Mouse (Mus musculus): ENCODE results near the gene Eng. TPM values are rescaled to one million over a fixed set of nuclear protein-coding genes. Genes with fewer than 3 reads are reported as not detected.

The Eng gene
- polyA plus RNA-seq, 1 experiment = 11.3 TPM

- peak within 1 kb of the TSS; percentile 97 for H3K27ac ChIP-seq (ENCODE audit: control insufficient read depth, insufficient read depth, low read depth, low read length, poor library complexity)
- peak; percentile 31; the same call in 1 of the 2 replicates for TF ChIP-seq POLR2A (IDR thresholded peaks at IDR 0.05; ENCODE audit: borderline replicate concordance, control insufficient read depth, low read depth, low read length)
- TF ChIP-seq CTCF (IDR thresholded peaks at IDR 0.05; ENCODE audit: control insufficient read depth, insufficient read depth, low read length) = peak; percentile 98
- H3K4me1 ChIP-seq (ENCODE audit: control insufficient read depth, insufficient read depth, low read length) = peaks cover 10% of the 10 kb centered on the region
- under 1% methylated on average over 67 of the region's 79 CpGs for WGBS
- H3K4me3 ChIP-seq (replicated peaks; ENCODE audit: control insufficient read depth, low read depth, low read length) = peak within 1 kb of the TSS; percentile 92
Measured at GRCm38 (mm10) chr2:32712934-32713817, 66.8 kb downstream of the Eng start, which contains the start of gene Cdk9. Gene Cdk9 (minus strand): TSS chr2:32713076.

- H3K4me1 ChIP-seq (ENCODE audit: control insufficient read depth, insufficient read depth, low read length) = peaks cover 16% of the 10 kb centered on the region
- peak overlapping the region; percentile 94 for H3K27ac ChIP-seq (ENCODE audit: control insufficient read depth, insufficient read depth, low read depth, low read length, poor library complexity)
- no peak for TF ChIP-seq POLR2A (IDR thresholded peaks at IDR 0.05; ENCODE audit: borderline replicate concordance, control insufficient read depth, low read depth, low read length)
- no peak for TF ChIP-seq CTCF (IDR thresholded peaks at IDR 0.05; ENCODE audit: control insufficient read depth, insufficient read depth, low read length)
- WGBS = 22% methylated on average over 11 of the region's 11 CpGs
- no peak overlapping the region for H3K4me3 ChIP-seq (replicated peaks; ENCODE audit: control insufficient read depth, low read depth, low read length)
Measured at GRCm38 (mm10) chr2:32714117-32714986, 68.0 kb downstream of the Eng start.

- Histone ChIP-seq H3K4me3 (replicated peaks; ENCODE audit: control insufficient read depth, low read depth, low read length) (no peak overlapping the region), H3K27ac (ENCODE audit: control insufficient read depth, insufficient read depth, low read depth, low read length, poor library complexity) (peak overlapping the region; percentile 94), H3K4me1 (ENCODE audit: control insufficient read depth, insufficient read depth, low read length) (peaks cover 17% of the 10 kb centered on the region)
- no peak for TF ChIP-seq POLR2A (IDR thresholded peaks at IDR 0.05; ENCODE audit: borderline replicate concordance, control insufficient read depth, low read depth, low read length)
- 0 out of 2 replicates have a peak, but pooled peaks have one; percentile 13 for TF ChIP-seq CTCF (IDR thresholded peaks at IDR 0.05; ENCODE audit: control insufficient read depth, insufficient read depth, low read length)
- 2% methylated on average over 4 of the region's 4 CpGs for WGBS
Measured at GRCm38 (mm10) chr2:32714987-32715425, 68.6 kb downstream of the Eng start.

- peak overlapping the region; percentile 81 for H3K27ac ChIP-seq (ENCODE audit: control insufficient read depth, insufficient read depth, low read depth, low read length, poor library complexity)
- H3K4me3 ChIP-seq (replicated peaks; ENCODE audit: control insufficient read depth, low read depth, low read length) = no peak overlapping the region
- peaks cover 22% of the 10 kb centered on the region for H3K4me1 ChIP-seq (ENCODE audit: control insufficient read depth, insufficient read depth, low read length)
- 38% methylated on average over 9 of the region's 9 CpGs for WGBS
- no peak for TF ChIP-seq POLR2A (IDR thresholded peaks at IDR 0.05; ENCODE audit: borderline replicate concordance, control insufficient read depth, low read depth, low read length)
- TF ChIP-seq CTCF (IDR thresholded peaks at IDR 0.05; ENCODE audit: control insufficient read depth, insufficient read depth, low read length) = no peak
Measured at GRCm38 (mm10) chr2:32718761-32719160, 72.4 kb downstream of the Eng start.

- 70% methylated on average over 3 of the region's 3 CpGs for WGBS
- TF ChIP-seq CTCF (IDR thresholded peaks at IDR 0.05; ENCODE audit: control insufficient read depth, insufficient read depth, low read length) = no peak
- no peak for TF ChIP-seq POLR2A (IDR thresholded peaks at IDR 0.05; ENCODE audit: borderline replicate concordance, control insufficient read depth, low read depth, low read length)
- peaks cover 20% of the 10 kb centered on the region for H3K4me1 ChIP-seq (ENCODE audit: control insufficient read depth, insufficient read depth, low read length)
- H3K4me3 ChIP-seq (replicated peaks; ENCODE audit: control insufficient read depth, low read depth, low read length) = peak overlapping the region; percentile 4
- H3K27ac ChIP-seq (ENCODE audit: control insufficient read depth, insufficient read depth, low read depth, low read length, poor library complexity) = peak overlapping the region; percentile 81
Measured at GRCm38 (mm10) chr2:32720053-32720452, 73.7 kb downstream of the Eng start.

- Histone ChIP-seq H3K27ac (ENCODE audit: control insufficient read depth, insufficient read depth, low read depth, low read length, poor library complexity) (peak within 1 kb of the TSS; percentile 81), H3K4me3 (replicated peaks; ENCODE audit: control insufficient read depth, low read depth, low read length) (peak within 1 kb of the TSS; percentile 68), H3K4me1 (ENCODE audit: control insufficient read depth, insufficient read depth, low read length) (peaks cover 20% of the 10 kb centered on the region)
- 4% methylated on average over 8 of the region's 8 CpGs for WGBS
- TF ChIP-seq CTCF (IDR thresholded peaks at IDR 0.05; ENCODE audit: control insufficient read depth, insufficient read depth, low read length) = no peak
- peak; percentile 23; the same call in 1 of the 2 replicates for TF ChIP-seq POLR2A (IDR thresholded peaks at IDR 0.05; ENCODE audit: borderline replicate concordance, control insufficient read depth, low read depth, low read length)
Measured at GRCm38 (mm10) chr2:32720681-32721229, 74.4 kb downstream of the Eng start, which contains the start of gene Sh2d3c. Gene Sh2d3c (plus strand): TSS chr2:32721055.

- TF ChIP-seq CTCF (IDR thresholded peaks at IDR 0.05; ENCODE audit: control insufficient read depth, insufficient read depth, low read length) (no peak), POLR2A (IDR thresholded peaks at IDR 0.05; ENCODE audit: borderline replicate concordance, control insufficient read depth, low read depth, low read length) (no peak)
- peak overlapping the region; percentile 81 for H3K27ac ChIP-seq (ENCODE audit: control insufficient read depth, insufficient read depth, low read depth, low read length, poor library complexity)
- 3% methylated on average over 6 of the region's 6 CpGs for WGBS
- peak overlapping the region; percentile 68 for H3K4me3 ChIP-seq (replicated peaks; ENCODE audit: control insufficient read depth, low read depth, low read length)
- H3K4me1 ChIP-seq (ENCODE audit: control insufficient read depth, insufficient read depth, low read length) = peaks cover 16% of the 10 kb centered on the region
Measured at GRCm38 (mm10) chr2:32722046-32722445, 75.7 kb downstream of the Eng start.
